Mouse (Mus musculus) hindbrain, postnatal 0 days (tissue): Measurements from ENCODE around the gene Ncoa3. TPM values are rescaled to one million over a fixed set of nuclear protein-coding genes. Genes with fewer than 3 reads are reported as not detected.

Source experiments
- ATAC-seq: fragments of 200-750 bp; cut with Nextera tagmentation; 2 replicates; pipeline ENCODE4 v1.8.0; 2017; ENCODE audit warnings: mild to moderate bottlenecking, moderate TSS enrichment, moderate library complexity
- DNase-seq: peaks from one replicate; pipeline ENCODE4 v3.0.0-alpha.2; 2015; ENCODE audit warnings: low spot score
- H3K27ac ChIP-seq: fragments of 300-500 bp; sonication (generic); 2 replicates; pipeline ENCODE4 v1.5.1; 2014; ENCODE audit warnings: mild to moderate bottlenecking
- H3K27me3 ChIP-seq: fragments of 300-500 bp; sonication (generic); 2 replicates; pipeline ENCODE4 v1.6.1; 2014; ENCODE audit warnings: low read length, mixed read lengths; ENCODE audit not compliant: insufficient read depth
- H3K36me3 ChIP-seq: fragments of 300-500 bp; sonication (generic); 2 replicates; pipeline ENCODE4 v1.6.1; 2014; ENCODE audit warnings: low read length, mixed read lengths; ENCODE audit not compliant: insufficient read depth
- H3K4me1 ChIP-seq: fragments of 300-500 bp; sonication (generic); 2 replicates; pipeline ENCODE4 v1.6.1; 2014; ENCODE audit warnings: antibody characterized with exemption, low read length, mixed read lengths; ENCODE audit not compliant: insufficient read depth
- H3K4me2 ChIP-seq: fragments of 300-500 bp; sonication (generic); 2 replicates; pipeline ENCODE4 v1.6.1; 2014; ENCODE audit warnings: low read depth, mild to moderate bottlenecking, low read length, moderate library complexity, mixed read lengths
- H3K4me3 ChIP-seq: fragments of 300-500 bp; sonication (generic); 2 replicates; pipeline ENCODE4 v1.5.1; 2014; ENCODE audit warnings: low read length
- H3K9ac ChIP-seq: fragments of 300-500 bp; sonication (generic); replicated peaks from 2 replicates; pipeline ENCODE4 v1.6.1; 2014; ENCODE audit warnings: mild to moderate bottlenecking, low read length, moderate library complexity, mixed read lengths
- H3K9me3 ChIP-seq: fragments of 300-500 bp; sonication (generic); 2 replicates; pipeline ENCODE4 v1.6.1; 2016; ENCODE audit warnings: low read length, mixed read lengths
- CTCF ChIP-seq: IDR thresholded peaks from 2 replicates; pipeline ENCODE4 v1.5.1; 2016; ENCODE audit warnings: antibody characterized with exemption, control low read depth, low read depth
- WGBS: fragments of 180-500 bp; shearing (Covaris S2); extraction: QIAGEN DNeasy Blood & Tissue Kit; methylation state at CpG from one replicate; pipeline ENCODE4 v1.1.7; 2014; 5-methylcytosine and 5-hydroxymethylcytosine counted together
- polyA plus RNA-seq: library from polyadenylated mRNA; unstranded; fragments of >200 nt; fragmentation: Nextera tagmentation; extraction: Ambion mirVana; gene quantifications from 2 replicates; pipeline ENCODE4 v1.2.1, GENCODE M21; 2015
- total RNA-seq: library from RNA; depleted of rRNA; stranded (reverse); fragments of >200 nt; gene quantifications from 2 replicates; pipeline ENCODE4 v1.2.3, GENCODE M21; 2014

The Ncoa3 gene
- total and polyA plus RNA-seq, 2 experiments from 2014 or later: 10.8 to 28.3 TPM

GRCm38 (mm10) chr2:166079961-166080885 lies 87.8 kb downstream of the Ncoa3 start:
- H3K4me2 ChIP-seq: no peak overlapping the region
- no peak for ATAC-seq
- no peak overlapping the region for H3K9ac ChIP-seq
- 59% methylated on average over 17 of the region's 17 CpGs for WGBS
- H3K4me3 ChIP-seq: no peak overlapping the region
- no peaks in the 10 kb centered on the region for H3K9me3 ChIP-seq
- peak; percentile 63 for DNase-seq
- H3K27ac ChIP-seq: no peak overlapping the region
- TF ChIP-seq CTCF: no peak
- no peaks in the 10 kb centered on the region for H3K4me1 ChIP-seq
- H3K36me3 ChIP-seq: 0 out of 2 replicates have a peak, but pooled peaks cover 7% of the 10 kb centered on the region
- no peaks in the 10 kb centered on the region for H3K27me3 ChIP-seq

- no peaks in the 10 kb centered on the region for H3K27me3 ChIP-seq
- 85% methylated on average over 21 of the region's 21 CpGs for WGBS
- no peak overlapping the region for H3K4me2 ChIP-seq
- H3K9ac ChIP-seq: no peak overlapping the region
- 0 out of 2 replicates have a peak, but pooled peaks cover 7% of the 10 kb centered on the region for H3K36me3 ChIP-seq
- DNase-seq (no peak), ATAC-seq (no peak)
- no peak overlapping the region for H3K4me3 ChIP-seq
- TF ChIP-seq CTCF: no peak
- no peaks in the 10 kb centered on the region for H3K9me3 ChIP-seq
- no peaks in the 10 kb centered on the region for H3K4me1 ChIP-seq
- H3K27ac ChIP-seq: no peak overlapping the region
These were observed 88.7 kb downstream of the Ncoa3 start for GRCm38 (mm10) chr2:166080967-166081750.

DNA sequence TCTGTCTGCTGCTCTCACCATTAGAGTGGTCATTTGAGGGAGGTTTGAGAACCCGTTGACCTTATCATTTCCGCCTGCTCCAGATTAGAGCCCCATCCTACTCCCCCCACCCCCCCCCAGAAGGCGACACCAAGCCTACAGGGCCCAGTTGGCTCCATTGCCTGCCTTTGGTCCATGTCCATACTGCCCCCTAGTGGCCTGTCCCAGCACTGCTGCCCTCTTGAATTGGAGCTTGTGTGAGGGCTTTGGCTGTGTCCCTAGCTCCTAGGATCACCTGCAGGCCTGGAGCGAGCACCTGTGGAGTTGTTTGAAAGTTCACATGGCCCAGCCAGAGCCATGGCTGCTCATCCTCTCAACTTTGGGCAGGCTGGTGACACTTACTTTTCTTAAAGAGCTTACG lies 89.8 kb downstream of the Ncoa3 start:
- peak; percentile 70 for DNase-seq
- H3K4me3 ChIP-seq: no peak overlapping the region
- TF ChIP-seq CTCF: peak; percentile 86
- 57% methylated on average over 5 of the region's 5 CpGs for WGBS
- H3K9ac ChIP-seq: no peak overlapping the region
- H3K27ac ChIP-seq: no peak overlapping the region
- H3K36me3 ChIP-seq: 0 out of 2 replicates have a peak, but pooled peaks cover 7% of the 10 kb centered on the region
- no peaks in the 10 kb centered on the region for H3K27me3 ChIP-seq
- no peaks in the 10 kb centered on the region for H3K4me1 ChIP-seq
- no peaks in the 10 kb centered on the region for H3K9me3 ChIP-seq
- ATAC-seq: no peak
- H3K4me2 ChIP-seq: no peak overlapping the region

GRCm38 (mm10) chr2:166082661-166083060 lies 90.2 kb downstream of the Ncoa3 start:
- no peak for DNase-seq
- H3K36me3 ChIP-seq: 0 out of 2 replicates have a peak, but pooled peaks cover 7% of the 10 kb centered on the region
- whole genome bisulfite sequencing: 82% methylated on average over 10 of the region's 10 CpGs
- no peak for TF ChIP-seq CTCF
- no peak for ATAC-seq
- no peak overlapping the region for H3K4me3 ChIP-seq
- H3K4me2 ChIP-seq: no peak overlapping the region
- no peaks in the 10 kb centered on the region for H3K9me3 ChIP-seq
- H3K27ac ChIP-seq: no peak overlapping the region
- no peaks in the 10 kb centered on the region for H3K4me1 ChIP-seq
- H3K27me3 ChIP-seq: no peaks in the 10 kb centered on the region
- no peak overlapping the region for H3K9ac ChIP-seq

DNA sequence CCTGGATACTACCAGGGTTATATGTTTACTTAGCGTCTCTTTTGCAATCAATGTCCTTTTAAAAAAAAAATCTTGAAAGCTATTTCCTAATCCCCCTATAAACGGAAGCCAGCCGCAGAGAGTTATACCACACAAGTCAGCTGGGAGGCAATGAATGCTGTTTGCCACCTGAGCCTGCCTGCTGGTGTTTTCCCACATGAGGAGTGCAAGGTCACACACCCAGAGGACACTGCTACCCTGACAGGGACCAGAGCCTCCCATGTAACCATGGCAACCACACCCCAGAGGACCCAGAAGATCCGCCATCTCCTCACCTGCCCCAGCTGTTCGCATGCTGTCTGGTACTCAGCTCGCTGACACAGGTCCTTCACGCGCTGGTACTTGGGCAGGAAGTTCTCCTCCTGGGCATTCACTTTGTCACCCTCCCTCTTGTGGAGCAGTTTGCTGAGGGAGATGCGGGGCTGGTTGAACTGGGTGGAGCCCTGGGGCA lies 91.2 kb downstream of the Ncoa3 start:
- H3K4me1 ChIP-seq: no peaks in the 10 kb centered on the region
- TF ChIP-seq CTCF: no peak
- H3K27me3 ChIP-seq: no peaks in the 10 kb centered on the region
- H3K9me3 ChIP-seq: no peaks in the 10 kb centered on the region
- H3K9ac ChIP-seq: no peak overlapping the region
- ATAC-seq (no peak), DNase-seq (no peak)
- H3K36me3 ChIP-seq: 0 out of 2 replicates have a peak, but pooled peaks cover 2% of the 10 kb centered on the region
- no peak overlapping the region for H3K27ac ChIP-seq
- WGBS: 69% methylated on average over 9 of the region's 9 CpGs
- H3K4me2 ChIP-seq: no peak overlapping the region
- no peak overlapping the region for H3K4me3 ChIP-seq

- Histone ChIP-seq H3K36me3 (no peaks in the 10 kb centered on the region), H3K27ac (no peak overlapping the region), H3K27me3 (no peaks in the 10 kb centered on the region), H3K9ac (no peak overlapping the region), H3K4me3 (no peak overlapping the region), H3K4me1 (no peaks in the 10 kb centered on the region), H3K9me3 (no peaks in the 10 kb centered on the region), H3K4me2 (no peak overlapping the region)
- ATAC-seq: no peak
- TF ChIP-seq CTCF: no peak
- no peak for DNase-seq
- 88% methylated on average over 7 of the region's 7 CpGs for WGBS
These were observed 91.7 kb downstream of the Ncoa3 start for GRCm38 (mm10) chr2:166084111-166084510.
